Mouse (Mus musculus): ENCODE measurements around the gene Taar2. TPM values are rescaled to one million over a fixed set of nuclear protein-coding genes. Genes with fewer than 3 reads are reported as not detected.

The Taar2 gene
- polyA plus RNA-seq, 1 experiment = not detected

DNA sequence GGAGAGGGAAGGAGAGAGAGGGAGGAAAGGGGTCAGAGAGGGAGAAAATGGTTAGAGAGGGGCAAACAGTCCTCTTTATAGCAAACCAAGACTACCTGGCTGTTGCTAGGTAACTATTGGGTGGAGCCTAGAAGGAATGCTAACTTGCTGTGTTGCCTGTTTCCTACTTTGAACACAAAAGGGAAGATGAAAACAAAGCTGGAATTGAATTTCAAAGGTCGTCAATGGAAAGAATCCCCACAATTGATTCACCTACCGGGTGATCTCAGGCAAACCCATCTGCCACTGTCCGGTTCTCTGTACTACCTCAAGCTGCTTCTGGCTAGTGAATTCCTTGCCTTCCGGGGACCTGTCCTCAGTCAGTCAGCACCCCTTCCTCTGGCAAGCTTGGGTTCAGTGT lies 39.6 kb downstream of the Taar2 start:
- H3K27ac ChIP-seq (ENCODE audit: insufficient read depth, low read length) = no peak overlapping the region
- H3K4me3 ChIP-seq (ENCODE audit: insufficient read depth, low read length) = no peak overlapping the region
- TF ChIP-seq CTCF (IDR thresholded peaks at IDR 0.05; ENCODE audit: borderline replicate concordance, insufficient read depth, low read length) = no peak
- no peak for TF ChIP-seq POLR2A (IDR thresholded peaks at IDR 0.05; ENCODE audit: low read depth, low read length)
- H3K4me1 ChIP-seq (ENCODE audit: control insufficient read depth, insufficient read depth, low read length) = 0 out of 2 replicates have a peak, but pooled peaks cover 2% of the 10 kb centered on the region

DNA sequence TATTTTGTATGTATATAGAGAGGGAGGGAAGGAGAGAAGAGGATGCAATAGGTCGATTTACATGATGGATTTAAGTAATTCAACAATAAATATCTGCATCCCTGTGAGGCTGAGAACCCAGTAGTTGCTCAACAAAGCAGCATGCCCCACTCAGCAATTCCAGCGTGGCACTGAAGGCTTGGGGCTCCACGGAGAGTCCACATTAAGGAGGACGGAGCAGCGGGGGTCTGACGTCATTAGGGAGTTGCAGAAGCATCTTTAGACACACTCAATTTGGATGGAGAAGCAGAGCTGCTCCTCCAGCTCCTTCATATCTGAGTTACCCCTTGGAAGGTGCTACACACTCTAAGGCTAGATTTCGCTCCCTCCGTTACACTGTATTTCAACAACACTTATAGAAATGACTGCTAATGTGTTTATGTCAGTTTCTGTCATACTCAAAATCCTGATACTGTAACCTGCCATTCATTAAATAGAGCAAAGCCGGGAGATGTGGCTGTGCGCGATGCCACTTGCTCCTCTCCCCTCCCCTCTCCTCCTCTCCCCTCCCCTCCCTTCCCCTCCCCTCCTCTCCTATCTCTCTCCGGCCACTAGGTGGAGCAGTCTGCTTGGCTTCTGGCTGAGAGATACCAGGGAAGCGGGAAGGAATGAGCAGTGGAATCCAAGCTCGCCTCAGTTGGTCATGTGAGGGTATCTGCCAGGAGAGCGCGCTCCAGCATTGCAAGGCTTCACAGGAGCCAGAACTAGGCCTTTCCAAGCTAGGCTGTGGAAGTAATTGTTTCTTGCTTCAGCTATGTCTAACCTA lies 40.7 kb downstream of the Taar2 start:
- 0 out of 2 replicates have a peak, but pooled peaks cover 2% of the 10 kb centered on the region for H3K4me1 ChIP-seq (ENCODE audit: control insufficient read depth, insufficient read depth, low read length)
- H3K27ac ChIP-seq (ENCODE audit: insufficient read depth, low read length) = no peak overlapping the region
- H3K4me3 ChIP-seq (ENCODE audit: insufficient read depth, low read length) = no peak overlapping the region

GRCm38 (mm10) chr10:23985546-23985945 lies 47.2 kb downstream of the Taar2 start, which contains the start of gene Taar6:
Gene Taar6 (minus strand): TSS chr10:23985646.
- Histone ChIP-seq H3K4me3 (ENCODE audit: insufficient read depth, low read length) (no peak within 1 kb of the TSS), H3K4me1 (ENCODE audit: control insufficient read depth, insufficient read depth, low read length) (no peaks in the 10 kb centered on the region), H3K27ac (ENCODE audit: insufficient read depth, low read length) (no peak within 1 kb of the TSS)
- TF ChIP-seq POLR2A (IDR thresholded peaks at IDR 0.05; ENCODE audit: low read depth, low read length) = no peak
- no peak for TF ChIP-seq CTCF (IDR thresholded peaks at IDR 0.05; ENCODE audit: borderline replicate concordance, insufficient read depth, low read length)

More for the DNA sequence above, 40.7 kb downstream of the Taar2 start:
- TF ChIP-seq POLR2A (IDR thresholded peaks at IDR 0.05; ENCODE audit: low read depth, low read length) (no peak), CTCF (IDR thresholded peaks at IDR 0.05; ENCODE audit: borderline replicate concordance, insufficient read depth, low read length) (peak; percentile 71)

DNA sequence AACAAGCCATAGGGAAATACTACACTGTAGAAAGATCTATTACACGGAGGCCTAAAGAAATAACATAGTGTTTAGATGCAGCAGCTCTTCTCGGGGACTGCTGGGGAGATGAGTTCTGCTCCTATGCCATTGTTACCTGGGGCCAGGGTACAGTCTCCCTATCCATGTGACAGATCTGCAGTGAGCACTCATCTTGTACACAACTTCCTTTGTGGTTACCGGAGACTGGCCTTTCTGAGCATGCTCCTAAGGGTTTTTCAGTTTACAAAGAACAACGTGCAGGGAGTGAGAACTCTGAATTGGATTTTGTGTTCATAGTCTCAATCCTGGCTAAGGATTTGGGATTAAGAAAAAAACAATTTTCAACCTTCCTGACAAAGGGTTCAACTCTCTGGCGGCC lies 48.0 kb downstream of the Taar2 start:
- Histone ChIP-seq H3K27ac (ENCODE audit: insufficient read depth, low read length) (no peak overlapping the region), H3K4me1 (ENCODE audit: control insufficient read depth, insufficient read depth, low read length) (no peaks in the 10 kb centered on the region), H3K4me3 (ENCODE audit: insufficient read depth, low read length) (no peak overlapping the region)
- TF ChIP-seq CTCF (IDR thresholded peaks at IDR 0.05; ENCODE audit: borderline replicate concordance, insufficient read depth, low read length) = no peak
- no peak for TF ChIP-seq POLR2A (IDR thresholded peaks at IDR 0.05; ENCODE audit: low read depth, low read length)

Other genes starting within 250 kb of the Taar2 start
- gene Rps12, start 151.3 kb upstream of the Taar2 start, polyA plus RNA-seq (2011; ENCODE audit: insufficient read length, low read depth, missing spikeins) = 255 and 381 TPM in 2 replicates
- 19.9 and 28.8 TPM in 2 replicates for gene Slc18b1, start 141.6 kb upstream of the Taar2 start, polyA plus RNA-seq (2011; ENCODE audit: insufficient read length, low read depth, missing spikeins)
- gene Vnn3, start 87.1 kb upstream of the Taar2 start, polyA plus RNA-seq (2011; ENCODE audit: insufficient read length, low read depth, missing spikeins) = not detected in 2 replicates
- gene Vnn1, start 43.9 kb upstream of the Taar2 start, polyA plus RNA-seq (2011; ENCODE audit: insufficient read length, low read depth, missing spikeins) = 4.5 and 5.1 TPM in 2 replicates
- gene Taar1, start 18.2 kb upstream of the Taar2 start, polyA plus RNA-seq (2011; ENCODE audit: insufficient read length, low read depth, missing spikeins) = not detected in 2 replicates
- gene Taar3, start 11.0 kb downstream of the Taar2 start, polyA plus RNA-seq (2011; ENCODE audit: insufficient read length, low read depth, missing spikeins) = not detected in 2 replicates
- not detected in 2 replicates for gene Taar4, start 21.9 kb downstream of the Taar2 start, polyA plus RNA-seq (2011; ENCODE audit: insufficient read length, low read depth, missing spikeins)
- not detected in 2 replicates for gene Taar5, start 32.1 kb downstream of the Taar2 start, polyA plus RNA-seq (2011; ENCODE audit: insufficient read length, low read depth, missing spikeins)
- not detected in 2 replicates for gene Taar6, start 47.1 kb downstream of the Taar2 start, polyA plus RNA-seq (2011; ENCODE audit: insufficient read length, low read depth, missing spikeins)
- not detected in 2 replicates for gene Taar7a, start 54.9 kb downstream of the Taar2 start, polyA plus RNA-seq (2011; ENCODE audit: insufficient read length, low read depth, missing spikeins)
- not detected in 2 replicates for gene Taar7b, start 61.4 kb downstream of the Taar2 start, polyA plus RNA-seq (2011; ENCODE audit: insufficient read length, low read depth, missing spikeins)
- not detected in 2 replicates for gene Taar7d, start 88.7 kb downstream of the Taar2 start, polyA plus RNA-seq (2011; ENCODE audit: insufficient read length, low read depth, missing spikeins)
- not detected in 2 replicates for gene Taar7e, start 99.0 kb downstream of the Taar2 start, polyA plus RNA-seq (2011; ENCODE audit: insufficient read length, low read depth, missing spikeins)
- gene Taar7f, start 110.9 kb downstream of the Taar2 start, polyA plus RNA-seq (2011; ENCODE audit: insufficient read length, low read depth, missing spikeins) = not detected in 2 replicates
- not detected in 2 replicates for gene Taar8a, start 137.9 kb downstream of the Taar2 start, polyA plus RNA-seq (2011; ENCODE audit: insufficient read length, low read depth, missing spikeins)
- not detected in 2 replicates for gene Taar8b, start 153.7 kb downstream of the Taar2 start, polyA plus RNA-seq (2011; ENCODE audit: insufficient read length, low read depth, missing spikeins)
- gene Taar8c, start 163.3 kb downstream of the Taar2 start, polyA plus RNA-seq (2011; ENCODE audit: insufficient read length, low read depth, missing spikeins) = not detected in 2 replicates
- not detected in 2 replicates for gene Taar9, start 171.0 kb downstream of the Taar2 start, polyA plus RNA-seq (2011; ENCODE audit: insufficient read length, low read depth, missing spikeins)
- gene Stx7, start 210.7 kb downstream of the Taar2 start, polyA plus RNA-seq (2011; ENCODE audit: insufficient read length, low read depth, missing spikeins) = 93.6 and 103 TPM in 2 replicates